Mouse (Mus musculus) heart, adult 9 months (tissue): ENCODE results near the gene Sf1.

Experiments
- DNase-seq, 2 experiments: peaks; one replicate each; pipeline ENCODE4 v3.0.0; 2022; ENCODE audit warnings: low spot score in 2 of 2

The Sf1 gene

GRCm38 (mm10) chr19:6375423-6376254 is 12.1 kb downstream of the Sf1 start:
- no peak for DNase-seq

DNA sequence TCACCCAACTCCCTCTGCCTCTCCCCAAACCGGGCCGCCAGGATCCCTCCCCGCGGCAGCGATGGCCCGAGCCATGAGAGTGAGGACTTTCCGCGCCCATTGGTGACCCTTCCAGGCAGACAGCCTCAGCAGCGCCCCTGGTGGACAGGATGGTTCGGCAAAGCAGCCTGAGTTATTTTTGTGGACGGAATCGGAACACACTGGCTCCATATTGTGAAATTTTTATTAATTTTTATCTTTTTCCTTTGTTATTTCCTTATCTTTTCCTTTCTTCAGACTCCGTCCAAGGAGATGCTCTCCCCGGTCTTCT is 12.7 kb downstream of the Sf1 start:
- no peak for DNase-seq

- DNase-seq, result no peak
Observed at GRCm38 (mm10) chr19:6376643-6377042, 13.2 kb downstream of the Sf1 start.

GRCm38 (mm10) chr19:6377327-6378040 is 14.0 kb downstream of the Sf1 start:
- peak in 1 of 2 experiments; percentile 38 for DNase-seq

DNA sequence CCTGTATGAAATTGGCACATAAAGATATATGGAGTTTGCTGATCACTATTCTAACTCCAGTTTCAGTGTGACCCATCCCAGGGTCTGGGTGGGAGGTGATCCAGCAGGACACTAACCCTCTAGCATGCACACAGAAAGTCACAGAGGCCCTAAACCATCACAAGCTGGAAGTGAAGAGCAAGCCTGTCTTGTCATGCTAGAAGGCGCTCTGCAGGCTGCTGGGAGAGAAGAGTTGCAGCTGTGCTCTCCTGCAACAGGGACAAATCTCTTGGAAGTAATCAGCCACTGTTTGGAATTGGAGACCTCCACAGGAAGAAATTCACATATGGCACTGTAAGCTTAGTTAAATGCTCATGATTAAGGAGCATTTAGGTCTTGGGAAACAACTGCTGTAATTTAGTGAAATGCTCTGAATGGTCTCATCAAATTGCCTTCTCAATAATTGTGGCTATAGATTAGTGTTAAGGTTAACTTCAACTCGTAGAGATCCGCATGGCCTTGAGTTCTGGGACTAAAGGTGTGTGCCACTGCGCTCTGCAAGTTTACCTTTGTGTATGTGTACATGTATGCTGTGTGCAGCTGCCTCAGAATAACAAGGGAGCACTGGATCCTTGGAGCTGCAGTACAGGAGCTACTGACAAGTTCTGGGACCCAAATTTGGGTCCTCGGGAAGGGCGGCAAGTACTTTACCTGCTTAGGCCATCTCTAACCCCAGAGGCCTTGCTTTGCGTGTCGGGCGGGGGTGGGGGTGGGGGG is 17.1 kb downstream of the Sf1 start:
- no peak for DNase-seq

GRCm38 (mm10) chr19:6381238-6381637 is 17.7 kb downstream of the Sf1 start:
- no peak for DNase-seq

GRCm38 (mm10) chr19:6382323-6382924 is 18.9 kb downstream of the Sf1 start:
- DNase-seq, result no peak

GRCm38 (mm10) chr19:6383470-6383869 is 20.0 kb downstream of the Sf1 start:
- DNase-seq, result no peak

DNA sequence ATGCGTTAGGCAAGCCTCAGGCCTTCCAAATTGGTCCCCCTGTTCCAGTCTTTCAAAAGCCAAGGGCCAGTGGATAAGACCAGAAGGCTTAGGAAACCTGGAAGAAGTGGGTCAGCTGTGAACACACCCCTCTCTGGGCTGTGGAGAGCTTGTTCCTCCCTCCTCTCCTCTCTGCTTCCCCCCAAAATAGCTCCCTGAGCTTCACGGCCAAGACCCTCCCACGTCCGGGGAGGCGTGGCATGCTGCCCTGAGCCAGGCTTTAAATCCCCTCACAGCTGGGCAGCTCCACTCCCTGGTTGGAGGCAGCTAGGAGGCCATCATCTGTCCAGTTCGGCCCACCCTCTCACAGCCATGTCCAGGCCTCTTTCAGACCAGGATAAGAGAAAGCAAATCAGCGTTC is 20.6 kb downstream of the Sf1 start, which contains the start of gene Pygm:
TSS of gene Pygm (plus strand) at position 272 of the 400 bp plus-strand sequence.
- peak; percentile 90 to 91 for DNase-seq

DNA sequence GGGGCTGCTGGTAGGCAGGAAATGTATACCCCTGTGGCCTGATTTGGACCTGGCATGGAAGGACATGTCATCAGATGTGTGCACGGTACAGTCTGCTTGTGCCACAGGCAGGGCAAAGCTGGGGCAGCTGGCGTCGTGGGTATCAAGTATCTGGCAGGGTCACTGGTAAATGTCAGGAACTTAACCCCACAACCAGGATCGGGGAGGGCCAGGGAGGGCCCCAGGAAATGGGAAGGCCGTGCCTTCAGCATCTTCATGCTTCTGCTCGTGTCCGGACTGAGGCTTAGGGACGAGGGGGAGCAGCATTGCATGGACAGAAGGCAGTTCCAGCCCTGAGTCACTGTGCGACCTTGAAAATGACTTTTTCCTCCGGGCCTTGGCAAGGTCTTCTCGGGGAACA is 21.5 kb downstream of the Sf1 start:
- peak; percentile 47 to 54 for DNase-seq

- no peak for DNase-seq
Observed at GRCm38 (mm10) chr19:6385419-6385818, 21.9 kb downstream of the Sf1 start.

DNA sequence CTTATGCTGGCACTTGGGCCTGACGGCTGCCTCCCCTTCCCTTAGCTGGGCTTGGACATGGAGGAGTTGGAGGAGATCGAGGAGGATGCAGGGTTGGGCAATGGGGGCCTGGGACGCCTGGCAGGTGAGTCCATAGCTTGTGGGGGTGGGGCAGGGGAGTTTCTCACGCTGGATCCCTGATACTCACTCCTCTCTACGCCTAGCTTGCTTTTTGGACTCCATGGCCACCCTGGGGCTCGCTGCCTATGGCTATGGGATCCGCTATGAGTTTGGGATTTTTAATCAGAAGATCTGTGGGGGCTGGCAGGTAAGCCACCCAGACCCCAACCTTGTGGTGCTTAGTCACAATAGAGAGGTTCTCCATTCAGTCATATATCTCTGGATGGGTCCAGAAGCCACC is 22.3 kb downstream of the Sf1 start:
- no peak for DNase-seq

GRCm38 (mm10) chr19:6386234-6386633 is 22.7 kb downstream of the Sf1 start:
- no peak for DNase-seq

GRCm38 (mm10) chr19:6388006-6388405 is 24.5 kb downstream of the Sf1 start:
- DNase-seq, result peak; percentile 52 to 60

GRCm38 (mm10) chr19:6389803-6390202 is 26.3 kb downstream of the Sf1 start:
- no peak for DNase-seq

DNA sequence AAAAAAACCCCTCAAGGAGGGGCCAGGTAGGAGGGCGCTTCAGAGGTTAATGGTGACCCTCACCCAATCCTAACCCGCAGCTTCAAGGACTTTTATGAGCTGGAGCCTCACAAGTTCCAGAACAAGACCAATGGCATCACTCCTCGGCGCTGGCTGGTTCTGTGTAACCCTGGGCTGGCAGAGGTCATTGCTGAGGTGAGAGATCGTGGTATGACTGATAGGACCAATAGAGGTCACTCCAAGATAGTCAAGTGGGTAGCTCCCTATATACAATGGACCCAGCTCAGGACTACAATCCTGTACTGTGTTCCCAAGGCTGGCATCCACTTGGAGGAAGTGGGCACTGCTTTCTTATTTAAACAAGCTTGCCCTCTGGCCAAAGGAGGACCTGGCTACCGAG is 26.8 kb downstream of the Sf1 start:
- DNase-seq, result no peak

GRCm38 (mm10) chr19:6392743-6393393 is 29.4 kb downstream of the Sf1 start:
- no peak for DNase-seq

DNA sequence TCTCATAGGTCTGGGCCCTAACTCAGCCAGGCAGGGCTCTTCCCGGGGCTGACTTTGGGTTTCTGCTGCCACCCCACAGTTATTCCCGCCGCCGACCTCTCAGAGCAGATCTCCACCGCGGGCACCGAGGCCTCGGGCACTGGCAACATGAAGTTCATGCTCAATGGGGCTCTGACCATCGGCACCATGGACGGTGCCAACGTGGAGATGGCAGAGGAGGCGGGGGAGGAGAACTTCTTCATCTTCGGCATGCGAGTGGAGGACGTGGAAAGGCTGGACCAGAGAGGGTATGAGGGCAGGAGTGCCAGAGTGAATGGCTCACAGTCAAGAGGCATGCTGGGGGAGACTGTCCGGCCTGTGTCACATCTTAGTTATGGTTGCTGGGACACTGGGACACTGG is 30.1 kb downstream of the Sf1 start:
- no peak for DNase-seq

- no peak for DNase-seq
Observed at GRCm38 (mm10) chr19:6396237-6396636, 32.7 kb downstream of the Sf1 start.

GRCm38 (mm10) chr19:6397582-6398249 is 34.2 kb downstream of the Sf1 start:
- DNase-seq, result no peak
